Mouse (Mus musculus) lung, adult 2 months (tissue): ENCODE results near the gene Icmt.

Experiments used
- CTCF ChIP-seq: fragments of 200-500 bp; IDR thresholded peaks from 2 replicates; pipeline ENCODE4 v1.5.1; 2011; ENCODE audit warnings: mild to moderate bottlenecking, low read length, control low read depth; ENCODE audit not compliant: insufficient read depth
- POLR2A ChIP-seq: fragments of 200-500 bp; IDR thresholded peaks from 2 replicates; pipeline ENCODE4 v1.6.1; 2011; ENCODE audit warnings: low read depth, mild to moderate bottlenecking, control low read depth, low read length, borderline replicate concordance; ENCODE audit errors: extremely low read depth

- no peak for TF ChIP-seq CTCF
- TF ChIP-seq POLR2A = no peak
Observed at GRCm38 (mm10) chr4:152250615-152251014, 46.4 kb upstream of the Icmt start.
